Mouse (Mus musculus) cerebellum, adult 2 months (tissue): ENCODE results near the gene Rarb. TPM values are rescaled to one million over a fixed set of nuclear protein-coding genes. Genes with fewer than 3 reads are reported as not detected.

Experiments used
- DNase-seq, 2 experiments: peaks; one replicate each; pipeline ENCODE4 v3.0.0; 2021
- H3K27ac ChIP-seq: fragments of 200-500 bp; 2 replicates; pipeline ENCODE4 v1.5.1; 2012; ENCODE audit warnings: low read length, control low read depth, inconsistent platforms; ENCODE audit not compliant: insufficient read depth
- H3K27me3 ChIP-seq: fragments of 200-500 bp; 2 replicates; pipeline ENCODE4 v1.6.1; 2012; ENCODE audit warnings: inconsistent platforms, mild to moderate bottlenecking, low read length, moderate library complexity; ENCODE audit not compliant: control insufficient read depth, insufficient read depth
- H3K4me1 ChIP-seq: fragments of 200-500 bp; 2 replicates; pipeline ENCODE4 v1.6.1; 2011; ENCODE audit warnings: low read length; ENCODE audit not compliant: control insufficient read depth, insufficient read depth
- H3K4me3 ChIP-seq: fragments of 200-500 bp; replicated peaks from 2 replicates; pipeline ENCODE3; 2011; ENCODE audit warnings: mild to moderate bottlenecking, low read depth, low read length, control low read depth; ENCODE audit not compliant: insufficient read depth
- CTCF ChIP-seq: fragments of 200-500 bp; IDR thresholded peaks from 2 replicates; pipeline ENCODE4 v1.5.1; 2011; ENCODE audit warnings: low read depth, mild to moderate bottlenecking, control low read depth, low read length, moderate library complexity, borderline replicate concordance; ENCODE audit not compliant: insufficient read depth
- POLR2A ChIP-seq: fragments of 200-500 bp; IDR thresholded peaks from 2 replicates; pipeline ENCODE4 v1.6.1; 2011; ENCODE audit warnings: low read length, control low read depth, borderline replicate concordance; ENCODE audit not compliant: insufficient read depth
- WGBS: fragments of 180-500 bp; shearing (Covaris S2); methylation state at CpG from one replicate; pipeline ENCODE4 v1.1.7; 2018; 5-methylcytosine and 5-hydroxymethylcytosine counted together
- polyA plus RNA-seq: library from polyadenylated mRNA; depleted of rRNA; stranded (reverse); fragments of >200 nt; gene quantifications from 2 replicates; pipeline ENCODE4 v1.2.3, GENCODE M21; 2012

Rarb gene
- polyA plus RNA-seq, 1 experiment, result 7.5 TPM

- Histone ChIP-seq H3K27me3 (no peaks in the 10 kb centered on the region), H3K27ac (no peak overlapping the region), H3K4me1 (peaks cover 7% of the 10 kb centered on the region), H3K4me3 (no peak overlapping the region)
- DNase-seq, result peak; percentile 49 to 78
- 34% methylated on average over 6 of the region's 6 CpGs for WGBS
- TF ChIP-seq CTCF (no peak), POLR2A (no peak)
Measured at GRCm38 (mm10) chr14:16547492-16548199, 271.3 kb downstream of the Rarb start.

- WGBS, result 94% methylated on average over 2 of the region's 2 CpGs
- Histone ChIP-seq H3K4me1 (peaks cover 7% of the 10 kb centered on the region), H3K4me3 (no peak overlapping the region), H3K27ac (no peak overlapping the region), H3K27me3 (no peaks in the 10 kb centered on the region)
- DNase-seq, result no peak
- no peak for TF ChIP-seq CTCF
- no peak for TF ChIP-seq POLR2A
Measured at GRCm38 (mm10) chr14:16544995-16545394, 274.0 kb downstream of the Rarb start.

- H3K27me3 ChIP-seq, result no peaks in the 10 kb centered on the region
- H3K27ac ChIP-seq, result no peak overlapping the region
- no peaks in the 10 kb centered on the region for H3K4me1 ChIP-seq
- 68% methylated on average over 1 of the region's 1 CpGs for WGBS
- H3K4me3 ChIP-seq, result no peak overlapping the region
- TF ChIP-seq CTCF, result no peak
- TF ChIP-seq POLR2A, result no peak
- DNase-seq, result no peak
Measured at GRCm38 (mm10) chr14:16541641-16542040, 277.3 kb downstream of the Rarb start.

- Histone ChIP-seq H3K4me3 (no peak overlapping the region), H3K27ac (no peak overlapping the region), H3K27me3 (no peaks in the 10 kb centered on the region), H3K4me1 (no peaks in the 10 kb centered on the region)
- TF ChIP-seq CTCF (no peak), POLR2A (no peak)
- 60% methylated on average over 4 of the region's 4 CpGs for WGBS
- no peak for DNase-seq
Measured at GRCm38 (mm10) chr14:16537433-16537832, 281.5 kb downstream of the Rarb start.

DNA sequence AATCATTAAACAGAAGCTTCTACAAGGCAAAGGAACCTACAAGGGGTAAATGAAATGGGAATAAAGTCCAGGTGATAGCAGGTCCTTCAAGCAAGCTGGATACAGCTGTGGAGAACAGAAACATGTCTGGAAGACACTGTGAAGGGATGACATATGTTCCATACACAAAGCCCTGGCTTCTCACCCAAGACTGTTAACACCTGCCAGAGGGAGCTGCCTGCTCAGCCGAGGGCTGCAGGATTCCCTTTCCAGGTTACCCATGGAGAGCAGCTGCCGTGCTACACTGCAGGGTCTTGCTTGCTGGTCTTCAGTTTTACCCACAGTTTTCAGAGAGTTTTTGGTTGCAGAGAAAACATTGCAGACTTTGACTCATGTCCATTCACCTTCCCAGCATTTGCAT lies 290.3 kb downstream of the Rarb start:
- Histone ChIP-seq H3K27ac (no peak overlapping the region), H3K27me3 (no peaks in the 10 kb centered on the region), H3K4me3 (no peak overlapping the region), H3K4me1 (no peaks in the 10 kb centered on the region)
- no peak for DNase-seq
- WGBS, result 34% methylated on average over 2 of the region's 2 CpGs
- TF ChIP-seq CTCF (no peak), POLR2A (no peak)

DNA sequence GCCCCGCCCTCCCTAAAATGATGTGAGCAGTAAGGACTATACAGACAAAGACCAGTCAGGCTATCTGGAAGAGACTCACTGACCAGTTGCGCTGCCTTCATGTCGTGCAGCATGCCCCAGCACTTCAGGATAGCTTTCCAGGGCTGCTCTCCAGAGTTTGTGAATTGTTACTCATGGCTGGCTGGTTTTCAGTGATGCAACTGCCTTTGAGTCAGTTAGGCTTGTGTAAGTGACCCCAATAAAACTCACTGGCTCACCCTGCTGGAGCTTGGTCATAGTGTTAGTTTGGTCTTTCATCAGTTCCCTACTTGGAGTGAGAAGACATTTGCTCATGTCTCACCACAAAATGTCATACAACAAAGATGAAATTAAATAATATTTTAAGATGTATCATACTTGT lies 292.8 kb downstream of the Rarb start:
- H3K27me3 ChIP-seq, result no peaks in the 10 kb centered on the region
- no peaks in the 10 kb centered on the region for H3K4me1 ChIP-seq
- no peak for DNase-seq
- 78% methylated on average over 3 of the region's 3 CpGs for WGBS
- H3K27ac ChIP-seq, result no peak overlapping the region
- H3K4me3 ChIP-seq, result no peak overlapping the region
- TF ChIP-seq POLR2A (no peak), CTCF (no peak)

- DNase-seq, result no peak
- H3K27me3 ChIP-seq, result no peaks in the 10 kb centered on the region
- H3K27ac ChIP-seq, result no peak overlapping the region
- WGBS, result 93% methylated on average over 5 of the region's 5 CpGs
- TF ChIP-seq POLR2A (no peak), CTCF (no peak)
- no peaks in the 10 kb centered on the region for H3K4me1 ChIP-seq
- no peak overlapping the region for H3K4me3 ChIP-seq
Measured at GRCm38 (mm10) chr14:16525137-16525924, 293.6 kb downstream of the Rarb start.

DNA sequence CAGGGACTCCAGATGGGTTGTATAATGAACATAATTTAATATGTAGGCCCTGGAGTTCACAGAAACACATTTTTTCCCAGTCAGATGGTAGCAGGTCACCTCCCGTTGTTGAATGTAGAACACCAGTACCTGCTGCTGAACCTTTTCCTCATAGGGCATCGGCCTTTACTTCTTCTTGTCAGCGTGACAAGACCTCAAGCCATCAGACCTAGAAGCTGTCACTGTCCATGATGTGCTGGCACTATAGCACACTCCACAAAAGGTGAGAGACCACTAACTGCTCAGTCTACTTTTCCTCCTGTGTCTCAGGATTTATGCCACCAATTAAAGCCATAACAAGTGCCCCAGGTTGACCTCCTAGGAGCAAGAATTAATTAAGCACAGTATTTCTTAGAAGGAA lies 296.1 kb downstream of the Rarb start:
- Histone ChIP-seq H3K27ac (no peak overlapping the region), H3K4me3 (no peak overlapping the region), H3K27me3 (no peaks in the 10 kb centered on the region), H3K4me1 (no peaks in the 10 kb centered on the region)
- TF ChIP-seq CTCF, result no peak
- no peak for TF ChIP-seq POLR2A
- WGBS, result 65% methylated on average over 3 of the region's 3 CpGs
- DNase-seq, result peak in 1 of 2 experiments; percentile 19
